15 mouse cellular contexts compared by ENCODE assay signal in genomic region chr1:105904737-105905136, GRCm38 (mm10).
DNase-seq lines count a peak whose midpoint lies in the region; ATAC-seq and TF ChIP-seq lines count a peak whose summit lies in the region.
"Had no signal": no experiment of that assay in that cellular context is flagged by ENCODE, and none has a peak within 500 bp of the region (broad histone marks: within the 10 kb centered on the region; RNA-seq: fewer than 3 reads in every experiment).

No protein-coding gene starts in this region.

- no peak overlapping the region for H3K9ac ChIP-seq in intestine, postnatal 0 days (ENCODE audit: low read depth, low read length)
- H3K9ac ChIP-seq in intestine, embryonic 15.5 days = no peak overlapping the region
- H3K9ac ChIP-seq: embryonic facial prominence, embryonic 13.5 days; heart, embryonic 12.5 days; hindbrain, embryonic 15.5 days had no signal

- H3K4me1 ChIP-seq in intestine, postnatal 0 days (replicated peaks; ENCODE audit: control insufficient read depth, insufficient read depth, low read length) = no peaks in the 10 kb centered on the region
- H3K4me1 ChIP-seq in intestine, embryonic 15.5 days (replicated peaks) = 0 out of 2 replicates have a peak, but pooled peaks cover 4% of the 10 kb centered on the region

- H3K9me3 ChIP-seq in intestine, postnatal 0 days (ENCODE audit: control insufficient read depth) = 0 out of 2 replicates have a peak, but pooled peaks cover 4% of the 10 kb centered on the region
- H3K9me3 ChIP-seq in intestine, embryonic 15.5 days = no peaks in the 10 kb centered on the region
- H3K9me3 ChIP-seq: embryonic facial prominence, embryonic 13.5 days; heart, embryonic 12.5 days; hindbrain, embryonic 15.5 days had no signal

- H3K36me3 ChIP-seq in intestine, postnatal 0 days (ENCODE audit: control insufficient read depth, insufficient read depth) = no peaks in the 10 kb centered on the region
- no peaks in the 10 kb centered on the region for H3K36me3 ChIP-seq in intestine, embryonic 15.5 days
- H3K36me3 ChIP-seq: embryonic facial prominence, embryonic 13.5 days; heart, embryonic 12.5 days; hindbrain, embryonic 15.5 days had no signal

- ATAC-seq in intestine, postnatal 0 days = no peak
- ATAC-seq in intestine, embryonic 15.5 days = no peak

- no peaks in the 10 kb centered on the region for H3K27me3 ChIP-seq in intestine, postnatal 0 days (replicated peaks; ENCODE audit: control insufficient read depth, insufficient read depth, low read length)
- no peaks in the 10 kb centered on the region for H3K27me3 ChIP-seq in intestine, embryonic 15.5 days (replicated peaks)
- H3K27me3 ChIP-seq: embryonic facial prominence, embryonic 13.5 days; heart, embryonic 12.5 days; hindbrain, embryonic 15.5 days had no signal

- H3K4me2 ChIP-seq in intestine, postnatal 0 days (replicated peaks; ENCODE audit: low read depth) = no peak overlapping the region
- H3K4me2 ChIP-seq in intestine, embryonic 15.5 days (replicated peaks) = no peak overlapping the region
- H3K4me2 ChIP-seq: embryonic facial prominence, embryonic 13.5 days; heart, embryonic 12.5 days; hindbrain, embryonic 15.5 days had no signal

- H3K4me3 ChIP-seq in intestine, postnatal 0 days (ENCODE audit: low read depth, low read length) = no peak overlapping the region
- no peak overlapping the region for H3K4me3 ChIP-seq in intestine, embryonic 15.5 days (replicated peaks)
- H3K4me3 ChIP-seq: embryonic facial prominence, embryonic 13.5 days; heart, embryonic 12.5 days; hindbrain, embryonic 15.5 days had no signal

- WGBS in intestine, postnatal 0 days = 91% methylated on average over 3 of the region's 3 CpGs
- WGBS in intestine, embryonic 15.5 days = 92% methylated on average over 3 of the region's 3 CpGs

- peak; percentile 15 for DNase-seq in thymus, postnatal 0 days (ENCODE audit: low spot score)
- DNase-seq in thymus, adult 18-20 months = no peak
- DNase-seq in ZHBTc4 (ENCODE audit: low read depth, low spot score) = peak; percentile 70
- DNase-seq in testis, postnatal 14 days (ENCODE audit: low spot score) = peak; percentile 27
- DNase-seq in kidney, postnatal 10 days = no peak
- DNase-seq: adrenal gland, postnatal 36 days; cerebellum, adult 9-11 months; lung, postnatal 10 days; spleen, adult 18-20 months; thymus, postnatal 36 days had no signal

- no peak overlapping the region for H3K27ac ChIP-seq in intestine, postnatal 0 days (ENCODE audit: low read depth, low read length)
- no peak overlapping the region for H3K27ac ChIP-seq in intestine, embryonic 15.5 days
- H3K27ac ChIP-seq: embryonic facial prominence, embryonic 13.5 days; hindbrain, embryonic 15.5 days had no signal

- TF ChIP-seq CTCF in intestine, postnatal 0 days (IDR thresholded peaks at IDR 0.05; ENCODE audit: low read depth) = peak; percentile 66

Comparison
In these comparisons a context has a peak if more than half of its experiments do, and no peak if none do; other contexts are left out.
1. DNase-seq: peak in thymus, postnatal 0 days (single experiment), ZHBTc4 (single experiment) and testis, postnatal 14 days (single experiment); none in thymus, adult 18-20 months (0 of 2) and kidney, postnatal 10 days (single experiment).